Mouse (Mus musculus): ENCODE results near the gene C530008M17Rik. TPM values are rescaled to one million over a fixed set of nuclear protein-coding genes. Genes with fewer than 3 reads are reported as not detected.

C530008M17Rik gene
- polyA plus RNA-seq, 1 experiment from 2014 or later = 53.4 TPM

GRCm38 (mm10) chr5:76791280-76791679 lies 135.0 kb downstream of the C530008M17Rik start:
- Histone ChIP-seq H3K36me3 (ENCODE audit: control insufficient read depth, insufficient read depth, low read length) (peaks cover 2% of the 10 kb centered on the region; the same call in 1 of the 2 replicates), H3K4me1 (ENCODE audit: control insufficient read depth, insufficient read depth, low read depth, low read length) (no peaks in the 10 kb centered on the region), H3K27ac (ENCODE audit: low read depth, low read length) (no peak overlapping the region), H3K27me3 (replicated peaks; ENCODE audit: control insufficient read depth, insufficient read depth, low read length) (no peaks in the 10 kb centered on the region), H3K4me3 (ENCODE audit: low read length) (no peak overlapping the region), H3K4me2 (ENCODE audit: low read length) (no peak overlapping the region), H3K9me3 (ENCODE audit: control insufficient read depth, low read length) (no peaks in the 10 kb centered on the region), H3K9ac (ENCODE audit: low read depth, low read length) (no peak overlapping the region)
- WGBS = 69% methylated on average over 4 of the region's 4 CpGs
- no peak for ATAC-seq

- no peak overlapping the region for H3K9ac ChIP-seq (ENCODE audit: low read depth, low read length)
- H3K4me2 ChIP-seq (ENCODE audit: low read length) = no peak overlapping the region
- ATAC-seq = no peak
- H3K36me3 ChIP-seq (ENCODE audit: control insufficient read depth, insufficient read depth, low read length) = no peaks in the 10 kb centered on the region; the same call in 1 of the 2 replicates
- no peaks in the 10 kb centered on the region for H3K9me3 ChIP-seq (ENCODE audit: control insufficient read depth, low read length)
- H3K4me1 ChIP-seq (ENCODE audit: control insufficient read depth, insufficient read depth, low read depth, low read length) = no peaks in the 10 kb centered on the region
- no peak overlapping the region for H3K4me3 ChIP-seq (ENCODE audit: low read length)
- H3K27me3 ChIP-seq (replicated peaks; ENCODE audit: control insufficient read depth, insufficient read depth, low read length) = no peaks in the 10 kb centered on the region
- no peak overlapping the region for H3K27ac ChIP-seq (ENCODE audit: low read depth, low read length)
- 93% methylated on average over 6 of the region's 6 CpGs for WGBS
These were observed 136.4 kb downstream of the C530008M17Rik start for GRCm38 (mm10) chr5:76792720-76793119.

GRCm38 (mm10) chr5:76798043-76798442 lies 141.7 kb downstream of the C530008M17Rik start:
- no peaks in the 10 kb centered on the region for H3K27me3 ChIP-seq (replicated peaks; ENCODE audit: control insufficient read depth, insufficient read depth, low read length)
- H3K27ac ChIP-seq (ENCODE audit: low read depth, low read length) = no peak overlapping the region
- H3K4me2 ChIP-seq (ENCODE audit: low read length) = no peak overlapping the region
- ATAC-seq = no peak
- WGBS = 88% methylated on average over 8 of the region's 8 CpGs
- no peak overlapping the region for H3K9ac ChIP-seq (ENCODE audit: low read depth, low read length)
- H3K9me3 ChIP-seq (ENCODE audit: control insufficient read depth, low read length) = no peaks in the 10 kb centered on the region; the same call in 1 of the 2 replicates
- no peak overlapping the region for H3K4me3 ChIP-seq (ENCODE audit: low read length)
- H3K4me1 ChIP-seq (ENCODE audit: control insufficient read depth, insufficient read depth, low read depth, low read length) = no peaks in the 10 kb centered on the region
- H3K36me3 ChIP-seq (ENCODE audit: control insufficient read depth, insufficient read depth, low read length) = no peaks in the 10 kb centered on the region; the same call in 1 of the 2 replicates

- no peaks in the 10 kb centered on the region for H3K4me1 ChIP-seq (ENCODE audit: control insufficient read depth, insufficient read depth, low read depth, low read length)
These were observed 143.2 kb downstream of the C530008M17Rik start for GRCm38 (mm10) chr5:76799471-76799870.

GRCm38 (mm10) chr5:76809031-76809430 lies 152.7 kb downstream of the C530008M17Rik start:
- H3K27me3 ChIP-seq (replicated peaks; ENCODE audit: control insufficient read depth, insufficient read depth, low read length) = no peaks in the 10 kb centered on the region
- no peak overlapping the region for H3K4me2 ChIP-seq (ENCODE audit: low read length)
- H3K4me3 ChIP-seq (ENCODE audit: low read length) = no peak overlapping the region
- peaks cover 2% of the 10 kb centered on the region; the same call in 1 of the 2 replicates for H3K4me1 ChIP-seq (ENCODE audit: control insufficient read depth, insufficient read depth, low read depth, low read length)
- H3K9me3 ChIP-seq (ENCODE audit: control insufficient read depth, low read length) = no peaks in the 10 kb centered on the region
- H3K27ac ChIP-seq (ENCODE audit: low read depth, low read length) = no peak overlapping the region
- no peak for ATAC-seq
- H3K36me3 ChIP-seq (ENCODE audit: control insufficient read depth, insufficient read depth, low read length) = no peaks in the 10 kb centered on the region
- H3K9ac ChIP-seq (ENCODE audit: low read depth, low read length) = no peak overlapping the region
- WGBS = 85% methylated on average over 6 of the region's 6 CpGs

More at GRCm38 (mm10) chr5:76799471-76799870, 143.2 kb downstream of the C530008M17Rik start:
- H3K27ac ChIP-seq (ENCODE audit: low read depth, low read length) = no peak overlapping the region
- H3K27me3 ChIP-seq (replicated peaks; ENCODE audit: control insufficient read depth, insufficient read depth, low read length) = no peaks in the 10 kb centered on the region
- H3K9me3 ChIP-seq (ENCODE audit: control insufficient read depth, low read length) = no peaks in the 10 kb centered on the region; the same call in 1 of the 2 replicates
- H3K4me2 ChIP-seq (ENCODE audit: low read length) = no peak overlapping the region
- H3K4me3 ChIP-seq (ENCODE audit: low read length) = no peak overlapping the region
- no peaks in the 10 kb centered on the region for H3K36me3 ChIP-seq (ENCODE audit: control insufficient read depth, insufficient read depth, low read length)
- no peak overlapping the region for H3K9ac ChIP-seq (ENCODE audit: low read depth, low read length)
- WGBS = 65% methylated on average over 10 of the region's 10 CpGs
- no peak for ATAC-seq

GRCm38 (mm10) chr5:76815035-76815434 lies 158.7 kb downstream of the C530008M17Rik start:
- H3K4me2 ChIP-seq (ENCODE audit: low read length) = peak overlapping the region; percentile 6; the same call in 1 of the 2 replicates
- WGBS = 34% methylated on average over 11 of the region's 11 CpGs
- H3K4me3 ChIP-seq (ENCODE audit: low read length) = no peak overlapping the region
- H3K27ac ChIP-seq (ENCODE audit: low read depth, low read length) = peak overlapping the region; percentile 51
- no peaks in the 10 kb centered on the region for H3K9me3 ChIP-seq (ENCODE audit: control insufficient read depth, low read length)
- no peaks in the 10 kb centered on the region for H3K27me3 ChIP-seq (replicated peaks; ENCODE audit: control insufficient read depth, insufficient read depth, low read length)
- no peak overlapping the region for H3K9ac ChIP-seq (ENCODE audit: low read depth, low read length)
- no peaks in the 10 kb centered on the region for H3K36me3 ChIP-seq (ENCODE audit: control insufficient read depth, insufficient read depth, low read length)
- peak; percentile 62; the same call in 1 of the 2 replicates for ATAC-seq
- H3K4me1 ChIP-seq (ENCODE audit: control insufficient read depth, insufficient read depth, low read depth, low read length) = peaks cover 21% of the 10 kb centered on the region

- ATAC-seq = peak; percentile 43; the same call in 1 of the 2 replicates
- Histone ChIP-seq H3K4me2 (ENCODE audit: low read length) (no peak overlapping the region), H3K4me1 (ENCODE audit: control insufficient read depth, insufficient read depth, low read depth, low read length) (peaks cover 21% of the 10 kb centered on the region), H3K4me3 (ENCODE audit: low read length) (no peak overlapping the region), H3K9ac (ENCODE audit: low read depth, low read length) (no peak overlapping the region), H3K36me3 (ENCODE audit: control insufficient read depth, insufficient read depth, low read length) (no peaks in the 10 kb centered on the region), H3K27ac (ENCODE audit: low read depth, low read length) (peak overlapping the region; percentile 40; the same call in 1 of the 2 replicates), H3K9me3 (ENCODE audit: control insufficient read depth, low read length) (no peaks in the 10 kb centered on the region), H3K27me3 (replicated peaks; ENCODE audit: control insufficient read depth, insufficient read depth, low read length) (no peaks in the 10 kb centered on the region)
- 54% methylated on average over 13 of the region's 13 CpGs for WGBS
These were observed 159.6 kb downstream of the C530008M17Rik start for GRCm38 (mm10) chr5:76815786-76816455.

- no peaks in the 10 kb centered on the region; the same call in 1 of the 2 replicates for H3K36me3 ChIP-seq (ENCODE audit: control insufficient read depth, insufficient read depth, low read length)
- H3K4me2 ChIP-seq (ENCODE audit: low read length) = no peak overlapping the region
- no peak overlapping the region for H3K4me3 ChIP-seq (ENCODE audit: low read length)
- H3K4me1 ChIP-seq (ENCODE audit: control insufficient read depth, insufficient read depth, low read depth, low read length) = peaks cover 21% of the 10 kb centered on the region
- H3K27me3 ChIP-seq (replicated peaks; ENCODE audit: control insufficient read depth, insufficient read depth, low read length) = no peaks in the 10 kb centered on the region
- WGBS = 77% methylated on average over 5 of the region's 5 CpGs
- no peak overlapping the region for H3K9ac ChIP-seq (ENCODE audit: low read depth, low read length)
- no peaks in the 10 kb centered on the region for H3K9me3 ChIP-seq (ENCODE audit: control insufficient read depth, low read length)
- no peak for ATAC-seq
- H3K27ac ChIP-seq (ENCODE audit: low read depth, low read length) = no peak overlapping the region
These were observed 160.4 kb downstream of the C530008M17Rik start for GRCm38 (mm10) chr5:76816748-76817147.

GRCm38 (mm10) chr5:76817678-76818077 lies 161.4 kb downstream of the C530008M17Rik start:
- no peaks in the 10 kb centered on the region for H3K9me3 ChIP-seq (ENCODE audit: control insufficient read depth, low read length)
- no peak overlapping the region for H3K27ac ChIP-seq (ENCODE audit: low read depth, low read length)
- ATAC-seq = no peak
- WGBS = 90% methylated on average over 15 of the region's 15 CpGs
- peaks cover 21% of the 10 kb centered on the region for H3K4me1 ChIP-seq (ENCODE audit: control insufficient read depth, insufficient read depth, low read depth, low read length)
- H3K27me3 ChIP-seq (replicated peaks; ENCODE audit: control insufficient read depth, insufficient read depth, low read length) = no peaks in the 10 kb centered on the region
- H3K36me3 ChIP-seq (ENCODE audit: control insufficient read depth, insufficient read depth, low read length) = no peaks in the 10 kb centered on the region; the same call in 1 of the 2 replicates
- no peak overlapping the region for H3K4me2 ChIP-seq (ENCODE audit: low read length)
- H3K4me3 ChIP-seq (ENCODE audit: low read length) = no peak overlapping the region
- no peak overlapping the region for H3K9ac ChIP-seq (ENCODE audit: low read depth, low read length)
